Mouse (Mus musculus) lung, postnatal 14 days (tissue): ENCODE measurements around the gene Ppp2r5c.
A peak's percentile ranks its signal among the peaks of the same experiment; 100 is the strongest.

Source experiments
- DNase-seq: peaks from one replicate; pipeline ENCODE4 v3.0.0; 2021

Gene Ppp2r5c

DNA sequence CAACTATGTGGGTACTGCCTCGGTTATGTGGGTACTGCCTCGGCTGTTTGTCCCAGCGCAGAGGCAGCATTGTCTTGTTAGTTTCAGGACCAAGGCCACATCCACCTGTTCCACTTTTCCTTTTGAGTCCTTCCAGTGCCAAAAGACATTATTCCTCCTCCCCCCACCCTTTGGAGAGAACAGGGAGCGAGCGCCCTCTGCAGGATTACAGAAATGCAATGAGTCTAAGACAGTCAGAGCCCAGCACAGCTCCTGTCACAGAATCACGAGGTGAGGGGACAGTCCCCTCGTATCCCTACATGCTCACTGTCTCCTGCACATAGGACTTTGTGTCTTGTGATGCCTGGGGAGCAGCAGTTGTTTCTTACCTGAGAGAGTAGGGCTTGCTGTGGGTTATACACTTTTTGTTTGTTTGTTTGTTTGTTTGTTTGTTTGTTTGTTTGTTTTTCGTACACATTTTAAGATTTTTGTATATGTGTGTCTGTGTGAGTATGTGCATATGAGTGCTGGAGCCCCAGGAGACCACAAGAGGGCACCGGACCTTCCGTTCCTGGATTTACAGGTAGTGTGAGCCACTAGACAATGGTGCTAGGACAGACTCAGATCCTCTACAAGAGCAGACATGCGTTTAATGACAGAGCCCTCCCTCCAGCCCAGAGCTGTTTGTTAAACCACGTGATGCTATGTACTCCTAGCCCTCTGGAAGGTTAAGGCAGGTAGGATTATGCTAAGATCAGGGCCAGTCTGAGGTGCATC is 43.2 kb downstream of the Ppp2r5c start:
- DNase-seq = no peak

DNA sequence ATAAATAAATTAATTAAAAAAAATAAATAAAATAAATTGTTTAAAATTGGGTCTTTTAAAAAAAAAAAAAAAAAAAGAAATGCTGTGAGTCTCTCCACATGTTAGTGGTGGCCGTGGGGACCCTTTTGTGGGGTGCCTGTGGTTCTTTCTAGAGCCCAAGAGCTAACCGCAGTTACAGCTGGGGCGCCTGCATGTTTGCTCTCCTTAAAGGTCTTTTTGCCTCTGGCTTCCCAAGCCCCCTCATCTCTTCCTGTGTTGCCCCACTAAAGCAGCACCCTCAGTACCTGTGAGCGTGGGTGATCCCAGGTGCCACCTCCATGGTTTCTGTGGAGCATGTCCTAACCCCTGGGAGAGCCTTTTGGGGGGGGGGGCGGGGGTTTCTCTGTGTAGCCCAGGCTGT is 45.5 kb downstream of the Ppp2r5c start:
- DNase-seq = no peak

DNA sequence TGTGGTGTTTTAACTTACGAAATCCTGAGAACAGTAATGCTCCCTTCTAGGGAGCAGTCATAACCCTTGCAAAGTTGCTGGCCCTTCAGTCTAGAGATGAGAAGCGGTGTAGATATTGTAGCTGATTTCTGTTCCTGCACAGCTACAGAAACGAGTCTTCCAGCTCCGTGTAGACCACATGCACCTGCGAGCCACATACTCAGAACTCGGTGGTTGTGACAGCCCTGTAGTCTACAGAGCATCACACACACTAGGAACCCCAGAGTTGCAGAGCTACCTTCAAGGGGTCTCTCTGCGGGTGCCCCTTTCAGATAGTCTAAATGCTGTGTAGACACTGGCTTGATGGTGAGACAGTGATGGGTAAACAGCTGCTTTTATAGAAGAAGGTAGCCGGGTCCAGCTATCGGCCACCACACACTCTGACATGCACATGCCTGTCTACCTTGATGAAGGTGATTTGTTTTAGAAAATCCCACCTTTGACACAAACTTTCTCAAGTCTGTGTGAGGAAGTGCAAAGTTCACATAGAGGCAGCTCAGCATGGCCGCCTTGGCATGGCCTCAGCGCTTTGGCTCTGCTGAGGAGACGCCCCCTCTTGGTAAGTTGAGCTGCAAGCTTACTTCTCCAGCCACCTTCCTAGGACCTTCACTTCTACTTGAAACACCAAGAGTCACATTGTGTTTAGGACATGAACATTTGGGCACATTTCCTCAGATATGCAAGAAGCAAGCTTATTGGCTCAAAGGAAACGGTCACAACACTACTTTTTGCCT is 46.9 kb downstream of the Ppp2r5c start:
- no peak for DNase-seq

DNA sequence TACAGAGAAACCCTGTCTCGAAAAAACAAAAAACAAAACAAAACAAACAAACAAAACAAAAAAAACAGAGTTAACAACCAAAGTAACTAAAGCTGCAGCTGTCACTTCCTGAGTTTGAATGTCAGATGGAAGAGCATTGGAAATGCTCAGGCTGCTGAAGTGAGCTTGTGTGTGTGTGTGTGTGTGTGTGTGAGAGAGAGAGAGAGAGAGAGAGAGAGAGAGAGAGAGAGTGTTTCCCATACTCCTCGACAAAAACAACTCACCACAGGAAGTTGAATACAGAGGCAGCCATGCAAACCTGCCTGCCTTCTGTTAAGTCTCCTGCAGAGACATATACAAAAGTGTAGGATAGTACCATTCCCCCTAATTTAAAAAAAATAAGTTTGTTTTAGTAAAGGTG is 47.9 kb downstream of the Ppp2r5c start:
- no peak for DNase-seq

DNA sequence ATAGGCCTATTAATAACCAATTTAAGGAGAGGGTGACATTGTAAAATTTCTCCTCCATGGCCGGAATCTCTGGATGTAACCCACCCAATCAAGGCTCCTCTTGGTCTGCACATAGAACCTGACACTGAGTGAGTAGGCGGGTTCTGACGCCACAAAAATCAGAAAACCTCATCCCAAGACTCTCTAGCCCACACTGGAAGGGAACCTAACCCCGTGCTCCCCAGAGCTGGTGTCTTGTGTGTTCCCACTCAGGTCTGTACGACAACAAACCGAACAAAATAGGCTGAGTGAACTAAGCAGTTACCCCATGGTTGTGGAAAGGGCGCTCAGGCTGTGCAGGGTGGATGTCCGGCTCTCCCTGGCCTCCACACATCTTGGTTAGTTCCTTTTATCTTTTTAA is 48.3 kb downstream of the Ppp2r5c start:
- DNase-seq = no peak

DNA sequence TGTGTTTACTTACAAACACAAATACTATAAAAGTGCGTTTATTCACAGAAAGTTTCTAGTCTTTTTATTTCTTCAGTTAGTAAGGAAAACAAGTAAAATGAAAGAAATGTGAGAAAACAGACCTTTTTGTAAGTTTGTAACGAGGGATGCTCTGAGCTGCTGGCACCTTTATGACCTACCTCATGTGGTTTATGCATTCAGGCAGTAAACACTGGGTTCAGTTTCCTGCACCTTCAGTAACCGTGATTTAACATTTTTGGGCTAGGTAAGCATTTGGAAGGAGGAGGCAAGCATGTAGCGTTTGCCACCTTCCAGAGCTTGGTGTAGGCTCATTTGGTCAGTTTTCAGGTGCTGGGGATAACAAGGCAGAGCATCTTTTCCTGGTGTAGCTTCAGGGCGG is 49.1 kb downstream of the Ppp2r5c start:
- DNase-seq = no peak

DNA sequence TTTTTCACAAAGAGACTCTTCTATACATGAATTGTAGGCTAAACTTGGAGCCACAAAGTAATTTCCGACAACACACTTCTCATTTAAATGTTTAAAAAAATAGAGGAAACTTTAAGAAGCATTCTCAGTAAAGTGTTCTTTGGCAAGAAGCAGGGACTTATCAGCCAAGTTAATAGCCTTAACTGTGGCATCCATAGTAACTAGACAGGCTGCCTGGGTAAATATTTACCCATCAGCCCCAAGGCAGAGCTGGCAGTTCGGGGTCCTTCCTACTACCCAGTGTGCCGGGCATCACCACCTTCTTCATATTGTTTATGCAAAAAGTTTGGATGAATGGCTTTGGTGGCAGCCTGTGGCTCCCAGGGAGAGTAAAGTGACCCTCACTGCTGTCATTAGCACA is 50.1 kb downstream of the Ppp2r5c start:
- DNase-seq = no peak

DNA sequence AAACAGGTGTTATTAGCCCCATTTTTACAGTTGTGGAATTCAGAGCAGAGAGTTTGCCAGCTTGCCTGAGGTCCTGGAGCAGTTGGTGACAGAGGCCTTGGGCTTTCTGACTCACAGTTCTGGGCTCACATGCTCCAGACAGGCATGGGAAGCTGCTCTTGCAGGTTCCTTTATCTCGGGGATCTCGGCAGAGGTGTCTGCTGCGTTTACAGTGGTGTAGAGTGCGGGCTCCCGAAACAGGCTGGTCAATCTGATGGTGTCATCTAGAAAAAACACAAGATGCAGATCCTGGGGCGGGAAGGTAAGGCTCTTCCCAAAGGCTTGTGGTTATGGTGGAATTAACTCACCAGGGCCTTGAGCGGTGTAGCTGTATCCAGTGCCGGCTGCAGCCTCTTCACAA is 50.6 kb downstream of the Ppp2r5c start:
- no peak for DNase-seq

DNA sequence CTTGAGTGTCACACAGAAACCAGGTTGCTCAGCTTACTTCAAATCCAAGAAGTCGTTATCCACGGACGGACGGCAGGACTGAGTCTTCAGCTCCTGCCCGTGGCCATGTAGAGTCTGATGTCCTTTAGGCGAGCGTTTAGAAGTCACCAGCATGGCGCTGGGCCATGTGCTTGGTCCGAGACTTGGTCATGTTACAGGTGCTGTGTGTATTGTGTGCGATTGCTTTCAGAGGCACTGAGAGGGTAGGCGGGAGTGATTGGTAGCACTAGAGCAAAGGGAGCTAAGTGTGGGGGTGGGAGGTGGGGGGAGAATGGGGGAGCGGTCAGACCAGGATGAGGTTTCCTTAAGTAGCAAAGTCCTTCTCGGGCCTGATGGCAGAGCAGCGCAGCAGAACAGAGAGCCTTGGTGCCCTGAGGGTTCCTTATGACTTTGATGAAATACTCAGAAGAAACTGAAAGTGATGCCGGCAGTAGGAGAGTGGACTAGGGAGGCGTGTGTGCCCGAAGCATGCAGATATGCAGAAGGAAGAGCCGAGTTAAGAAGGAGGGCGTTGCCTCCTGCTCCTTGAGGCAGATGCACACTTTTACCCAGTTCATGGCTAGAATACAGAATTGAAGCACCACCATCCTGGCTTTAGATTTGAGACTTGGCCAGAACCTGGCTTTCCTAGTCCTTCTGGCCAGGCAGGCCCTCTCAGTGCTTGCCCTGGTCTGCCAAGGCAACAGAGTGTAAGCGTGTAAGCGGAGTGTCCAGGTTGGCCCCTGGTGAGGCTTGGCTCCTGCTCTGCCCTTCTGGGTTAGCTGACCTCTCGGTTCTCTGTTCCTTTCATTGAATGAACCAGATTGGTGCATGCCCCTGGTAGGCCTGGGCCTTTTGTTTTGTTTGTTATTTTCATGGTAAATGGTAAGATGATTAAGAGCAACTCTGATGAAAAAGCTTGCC is 51.6 kb downstream of the Ppp2r5c start:
- no peak for DNase-seq

DNA sequence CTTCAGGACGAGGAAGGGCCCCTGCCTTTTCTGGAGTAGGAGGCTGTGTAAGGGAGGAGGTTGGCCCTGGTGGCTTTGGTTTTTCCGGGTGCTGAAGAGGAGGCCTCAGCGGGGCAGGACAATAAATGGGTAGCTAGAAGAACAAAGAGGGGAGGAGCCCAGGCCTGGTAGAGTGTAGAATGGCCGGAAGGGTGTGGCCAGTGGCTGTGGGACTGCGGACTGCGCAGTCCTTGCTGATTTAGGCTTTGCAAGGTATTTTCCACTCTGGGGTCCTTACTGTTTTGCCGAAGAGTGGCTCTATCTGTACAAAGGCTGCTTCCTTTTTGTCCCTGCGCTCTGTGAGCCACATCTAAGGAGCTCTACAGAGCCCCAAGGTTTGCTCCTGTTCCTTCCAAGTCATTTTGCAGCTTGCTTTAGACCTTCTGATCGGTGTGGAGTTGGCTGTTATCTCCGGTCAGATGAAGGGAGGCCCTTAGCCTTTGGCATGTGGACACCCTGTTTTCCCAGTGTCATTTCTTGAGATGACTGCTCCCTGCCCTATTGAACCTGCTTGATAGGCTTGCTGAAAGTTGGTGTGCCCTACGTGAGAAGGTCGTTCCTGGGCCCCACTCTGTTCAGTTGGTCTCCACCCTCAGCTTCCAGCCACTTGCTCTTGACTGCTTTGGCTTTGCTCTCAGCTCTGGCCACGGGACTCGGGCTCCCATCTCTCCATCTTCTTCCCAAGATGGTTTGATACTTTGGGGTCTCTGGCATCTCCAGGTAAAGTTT is 52.5 kb downstream of the Ppp2r5c start:
- DNase-seq = peak; percentile 61

DNA sequence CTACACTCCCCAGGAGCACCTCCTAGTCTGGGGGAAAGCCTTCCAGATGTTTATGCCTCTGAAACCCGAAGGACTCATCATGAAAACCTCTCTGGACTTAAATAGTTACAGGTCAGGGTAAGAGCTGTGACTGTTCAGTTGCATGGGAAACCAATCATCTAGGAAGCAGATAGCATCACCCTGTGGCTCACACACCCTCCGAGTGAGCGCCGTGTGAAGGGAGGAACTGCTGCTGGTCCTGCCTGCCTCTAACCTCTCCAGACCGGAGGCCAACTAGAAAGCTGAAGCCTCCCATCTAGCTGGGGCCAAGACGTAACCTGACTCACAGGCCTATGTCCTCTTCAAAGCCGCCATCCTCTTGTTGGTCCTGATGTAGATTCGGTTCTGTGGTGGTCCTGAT is 53.2 kb downstream of the Ppp2r5c start:
- DNase-seq = no peak

DNA sequence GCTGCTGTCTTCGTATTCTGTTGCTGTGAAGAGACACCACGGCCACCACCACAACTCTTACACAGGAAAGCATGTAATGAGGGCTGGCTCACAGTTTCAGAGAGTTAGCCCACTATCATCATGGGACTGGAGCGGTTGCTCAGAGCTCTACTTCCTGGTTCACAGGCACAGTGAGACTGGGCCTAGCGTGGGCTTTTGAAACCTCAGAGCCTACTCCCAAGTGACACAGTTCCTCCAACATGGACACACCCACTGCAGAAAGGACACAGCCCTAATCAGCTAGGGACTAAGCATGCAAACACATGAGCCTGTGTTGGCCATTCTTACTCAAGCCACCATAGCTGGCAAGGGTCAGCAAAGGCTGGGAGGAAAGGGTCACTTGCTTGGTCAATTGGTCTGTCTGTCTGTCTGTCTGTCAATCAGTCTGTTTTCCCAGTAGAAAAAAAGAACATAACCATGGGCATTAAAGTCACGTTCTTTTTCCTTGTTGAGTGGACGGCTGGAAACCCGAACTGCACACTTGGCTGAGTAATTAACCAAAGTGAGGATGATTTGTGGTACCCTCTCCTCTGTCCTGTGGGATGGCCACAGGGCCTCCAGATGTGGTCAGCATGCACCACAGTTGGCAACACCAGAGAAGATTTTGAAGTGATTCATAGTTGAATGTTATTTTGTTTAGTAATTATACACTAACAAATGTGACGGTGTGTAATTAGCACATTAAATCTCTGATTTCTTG is 56.7 kb downstream of the Ppp2r5c start:
- no peak for DNase-seq

DNA sequence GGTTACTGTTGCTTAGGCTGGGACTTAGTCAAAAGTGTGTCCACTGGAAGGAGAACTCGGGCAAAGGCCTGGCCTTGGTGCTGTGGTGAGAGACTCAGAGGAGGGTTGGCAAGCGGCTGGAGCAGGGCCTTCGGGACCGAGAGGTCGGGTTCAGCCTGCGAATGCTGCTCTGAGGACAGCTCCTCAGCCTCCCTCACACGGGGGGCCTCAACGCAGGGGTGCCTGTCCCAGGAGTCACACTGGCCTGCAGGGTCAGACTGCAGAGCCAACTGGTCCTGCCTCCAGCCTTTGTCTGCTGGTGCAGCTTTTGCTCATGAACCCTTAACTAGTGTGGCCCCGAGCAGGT is 57.2 kb downstream of the Ppp2r5c start:
- DNase-seq = no peak

DNA sequence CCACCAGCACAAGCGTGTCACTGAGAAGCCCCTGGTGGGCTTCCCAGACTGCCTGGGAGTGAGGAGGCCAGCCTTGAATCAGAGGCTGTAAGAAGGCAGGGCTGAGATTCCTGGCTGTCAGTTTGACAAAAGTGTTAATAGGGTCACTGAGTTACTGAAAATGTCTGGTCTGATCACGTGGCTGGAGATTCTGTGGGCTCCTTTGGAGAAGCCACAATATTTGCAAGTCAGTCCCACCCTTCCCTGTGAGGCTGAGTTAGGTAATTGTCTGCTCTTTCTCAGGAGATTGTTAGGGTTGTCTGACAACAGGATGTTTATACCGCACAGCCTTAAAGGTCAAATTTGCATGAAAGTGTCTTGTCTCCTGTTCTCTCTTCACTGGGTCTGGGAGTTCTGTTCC is 57.9 kb downstream of the Ppp2r5c start:
- no peak for DNase-seq

DNA sequence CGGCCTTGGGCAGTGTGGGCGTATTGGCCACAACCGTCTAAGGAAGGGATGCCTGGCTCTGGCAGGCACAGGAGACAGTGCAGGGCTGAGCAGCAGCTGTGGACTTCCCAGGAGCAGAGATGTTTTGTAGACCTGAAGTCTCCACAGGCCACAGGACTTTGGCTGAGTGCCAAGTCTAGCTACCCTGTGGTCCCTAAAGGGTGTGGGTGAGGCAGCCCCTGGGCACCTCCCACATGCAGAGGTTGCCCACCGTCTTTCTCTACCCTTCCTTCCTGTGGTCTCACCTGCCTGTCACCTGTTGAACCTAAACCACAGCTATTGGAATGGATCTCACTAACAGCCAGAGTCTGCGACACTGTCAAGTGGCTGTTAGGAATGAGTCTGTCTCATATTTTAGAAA is 59.1 kb downstream of the Ppp2r5c start:
- DNase-seq = no peak

DNA sequence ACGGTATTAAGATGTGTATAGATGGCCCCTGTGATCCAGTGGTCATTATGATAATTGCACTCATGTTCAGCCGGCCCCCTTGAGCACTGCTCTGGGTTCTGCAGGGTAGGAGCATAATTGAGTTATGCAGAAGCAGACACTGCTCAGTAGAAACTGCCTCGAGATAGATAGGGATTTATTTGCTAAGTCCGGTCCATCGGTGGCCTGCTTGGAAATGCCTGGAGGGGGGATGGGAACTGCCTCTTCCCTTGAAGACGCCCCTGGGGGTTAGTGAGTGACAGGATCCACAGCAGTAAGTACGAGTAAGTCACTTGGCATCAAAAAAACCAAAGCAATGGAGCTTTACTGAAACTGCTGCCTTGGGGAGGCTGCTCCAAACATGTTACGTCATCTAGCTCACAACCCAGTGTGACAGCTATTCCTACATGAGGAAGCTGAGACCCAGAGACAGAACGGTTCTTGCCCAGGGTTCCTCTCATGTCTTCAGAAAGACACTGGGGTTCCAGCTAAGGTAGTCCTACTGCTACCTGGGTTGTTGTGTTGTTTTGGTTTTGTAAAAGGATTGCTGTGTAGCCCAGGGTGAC is 60.9 kb downstream of the Ppp2r5c start:
- no peak for DNase-seq

DNA sequence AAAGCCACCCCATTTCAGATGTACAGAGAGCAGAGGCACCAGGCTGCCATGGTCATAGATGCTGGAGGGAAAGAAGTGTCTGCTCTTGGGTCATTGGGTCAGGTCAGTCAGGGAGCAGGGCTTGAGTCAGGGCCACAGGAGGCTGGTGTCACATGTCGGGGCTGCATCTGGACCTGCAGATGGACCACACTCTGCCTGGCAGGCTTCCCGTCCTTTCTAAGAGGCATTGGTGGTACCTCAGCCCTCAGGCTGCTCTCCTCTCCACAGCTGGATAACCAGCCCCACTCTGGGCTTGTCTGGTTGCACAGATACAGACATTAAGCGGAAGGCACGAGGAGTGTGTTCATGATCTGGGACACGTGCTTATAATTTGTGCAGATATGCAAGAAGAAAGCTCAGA is 61.8 kb downstream of the Ppp2r5c start:
- DNase-seq = no peak

DNA sequence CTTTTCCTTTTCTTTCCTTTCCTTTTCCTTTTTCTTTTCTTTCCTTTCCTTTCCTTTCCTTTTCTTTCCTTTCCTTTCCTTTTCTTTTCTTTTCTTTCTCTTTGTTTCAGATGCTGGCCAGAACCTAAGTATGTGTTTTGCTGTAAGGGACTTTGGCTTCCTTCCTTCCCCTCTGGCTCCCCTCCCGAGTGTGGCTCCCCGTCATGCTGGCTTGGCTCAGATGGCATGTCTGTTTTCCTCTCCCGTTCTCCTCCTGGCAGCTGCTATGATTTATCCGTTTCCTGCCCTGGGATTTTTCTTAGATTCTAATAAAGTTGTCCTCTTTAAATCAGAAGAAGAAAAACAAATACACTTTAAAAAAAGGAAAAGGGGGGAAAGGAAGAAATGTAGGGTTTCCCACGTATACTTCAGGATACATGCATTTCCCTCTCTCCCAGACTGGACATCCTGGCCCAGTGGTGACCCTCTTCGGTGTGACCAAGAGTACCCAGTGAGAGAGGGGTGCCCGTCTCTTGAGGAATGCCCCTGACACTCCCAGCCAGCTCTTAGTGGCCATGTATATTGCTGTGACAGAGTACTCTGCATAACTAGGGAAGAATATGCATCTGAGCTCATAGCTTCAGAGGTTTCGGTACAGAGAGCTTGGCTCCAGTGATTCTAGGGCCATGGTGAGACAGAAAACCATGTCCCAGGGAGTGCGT is 63.4 kb downstream of the Ppp2r5c start:
- DNase-seq = peak; percentile 80

DNA sequence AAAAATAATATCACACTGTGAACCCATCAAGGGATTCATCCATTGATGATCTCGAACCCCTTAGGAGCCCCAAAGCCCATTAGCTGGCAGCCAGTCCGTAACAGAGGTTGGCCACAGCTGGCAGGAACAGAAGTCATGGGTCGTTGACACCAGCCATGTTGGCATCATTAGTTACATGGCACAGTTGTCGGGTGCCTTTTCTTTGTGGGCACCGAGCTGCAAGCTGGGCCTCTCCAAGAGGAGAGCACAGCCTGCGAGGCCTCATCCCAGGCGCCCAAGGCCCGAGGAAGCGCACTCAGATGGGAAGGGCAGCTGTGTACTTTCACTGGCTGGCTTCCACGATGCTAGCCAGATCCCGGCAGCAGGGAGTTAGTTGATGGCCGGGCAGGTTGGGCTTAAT is 64.3 kb downstream of the Ppp2r5c start:
- DNase-seq = no peak

DNA sequence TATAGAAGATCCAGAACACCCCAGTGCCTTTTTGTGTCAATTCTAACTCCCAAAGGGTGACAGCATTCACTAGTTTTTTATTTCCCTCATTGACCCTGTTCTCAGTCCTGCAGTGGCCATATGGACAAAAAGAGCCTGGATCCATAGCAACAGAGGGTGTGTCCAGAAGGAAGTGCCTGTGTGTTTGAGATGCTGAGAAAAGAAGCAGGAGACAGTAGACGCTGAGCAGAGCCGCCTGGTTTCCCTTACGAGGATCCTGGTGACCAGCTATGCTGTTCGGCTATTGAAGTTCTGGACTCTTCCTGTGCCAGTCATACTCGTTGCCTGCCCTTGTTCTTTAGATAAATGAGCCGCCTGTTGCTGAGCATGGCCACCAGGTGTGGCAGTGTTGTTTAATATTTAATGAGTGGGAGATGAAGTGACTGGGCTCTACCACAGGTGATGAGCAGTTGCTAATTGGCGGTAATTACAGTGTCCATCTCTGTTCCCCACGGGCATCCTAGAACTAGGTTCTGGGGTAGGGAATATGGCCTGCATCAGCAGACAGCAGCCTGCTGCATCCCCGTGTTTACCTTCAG is 65.0 kb downstream of the Ppp2r5c start:
- DNase-seq = no peak

DNA sequence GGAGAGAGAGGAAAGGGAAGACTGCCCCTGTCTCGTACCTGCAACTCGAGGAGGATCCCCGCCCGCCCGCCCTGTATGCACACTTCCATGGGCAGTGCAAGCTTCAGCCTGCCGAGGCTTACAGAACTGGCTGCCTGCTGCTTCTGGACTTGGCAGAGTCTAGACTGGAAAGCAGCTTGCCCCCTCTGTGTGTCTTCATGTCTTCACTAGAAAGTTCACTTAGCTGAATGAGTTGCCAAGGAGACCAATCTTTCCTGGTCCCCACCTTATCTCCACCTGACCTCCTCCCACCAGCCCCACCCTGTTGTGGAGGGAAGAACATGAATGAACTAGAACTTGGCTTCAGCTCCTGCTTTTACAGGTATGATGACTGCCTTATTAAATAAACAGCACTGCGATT is 66.0 kb downstream of the Ppp2r5c start:
- no peak for DNase-seq
